Mouse (Mus musculus) neutrophil, adult 65 days (primary cell): ENCODE measurements around the gene Olfr761. TPM values are rescaled to one million over a fixed set of nuclear protein-coding genes. Genes with fewer than 3 reads are reported as not detected.

Source experiments
- total RNA-seq: library from RNA; stranded (reverse); gene quantifications from 2 replicates; pipeline ENCODE4 v1.2.4, GENCODE M21; 2023

The Olfr761 gene
- not detected in 2 replicates for total RNA-seq

DNA sequence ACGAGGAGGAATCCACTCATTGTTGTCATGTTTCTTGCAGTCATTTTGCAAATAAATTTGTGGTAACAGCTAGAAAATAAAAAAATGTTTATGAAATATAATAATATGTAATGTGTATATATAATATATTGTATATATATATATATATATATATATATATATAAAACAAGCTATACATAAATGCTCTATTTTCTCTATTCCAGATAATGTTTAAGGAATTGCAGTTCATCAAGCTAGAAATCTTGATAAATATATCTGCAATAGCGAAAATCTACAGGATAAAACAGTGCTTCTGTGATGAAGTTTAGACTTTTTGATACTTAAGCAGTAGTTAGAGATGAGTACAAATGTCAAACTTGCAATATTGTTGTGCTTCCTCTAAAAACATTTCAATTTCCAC, at the start of gene Olfr761:
Olfr761 (minus strand) TSS at position 101 of the 400 bp plus-strand sequence.

DNA sequence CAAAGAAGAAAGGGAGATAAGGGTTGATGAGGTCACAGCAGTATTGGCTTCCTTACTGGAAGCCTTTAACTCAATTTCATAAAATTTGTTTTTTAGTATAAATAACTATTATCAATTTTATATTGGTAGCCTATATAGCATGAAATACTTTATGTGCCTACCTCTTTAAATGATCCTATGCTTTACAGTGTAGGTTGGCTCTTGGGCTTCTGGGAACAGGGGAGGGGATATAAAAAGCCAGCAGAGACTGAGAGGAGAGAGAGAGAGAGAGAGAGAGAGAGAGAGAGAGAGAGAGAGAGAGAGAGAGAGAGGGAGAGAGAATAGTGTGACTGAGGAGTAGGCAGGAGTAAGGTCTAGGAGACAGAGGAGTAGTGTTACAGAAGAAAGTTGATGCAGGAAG, 32.6 kb downstream of the Olfr761 start, which contains the start of gene Olfr128:
Olfr128 (plus strand) TSS at position 301 of the 400 bp plus-strand sequence.

Other genes with a start within 250 kb of the Olfr761 start
- gene Olfr120, start 231.3 kb downstream of the Olfr761 start, total RNA-seq = not detected in 2 replicates
- not detected in 2 replicates for gene Olfr121, start 204.2 kb downstream of the Olfr761 start, total RNA-seq
- gene Olfr122, start 184.5 kb downstream of the Olfr761 start, total RNA-seq = not detected in 2 replicates
- gene Olfr123, start 159.6 kb downstream of the Olfr761 start, total RNA-seq = not detected in 2 replicates
- gene Olfr124, start 153.2 kb downstream of the Olfr761 start, total RNA-seq = not detected in 2 replicates
- gene Olfr125, start 120.1 kb downstream of the Olfr761 start, total RNA-seq = not detected in 2 replicates
- gene Olfr126, start 105.6 kb downstream of the Olfr761 start, total RNA-seq = not detected in 2 replicates
- gene Olfr127, start 52.6 kb downstream of the Olfr761 start, total RNA-seq = not detected in 2 replicates
- gene Olfr128, start 32.5 kb downstream of the Olfr761 start, total RNA-seq = not detected in 2 replicates
- not detected in 2 replicates for gene Olfr129, start 107.0 kb upstream of the Olfr761 start, total RNA-seq
- not detected in 2 replicates for gene Olfr130, start 110.8 kb upstream of the Olfr761 start, total RNA-seq
- not detected in 2 replicates for gene Olfr131, start 135.6 kb upstream of the Olfr761 start, total RNA-seq
- not detected in 2 replicates for gene Olfr132, start 181.4 kb upstream of the Olfr761 start, total RNA-seq
- not detected in 2 replicates for gene Olfr133, start 192.2 kb upstream of the Olfr761 start, total RNA-seq
- gene Olfr134, start 218.3 kb upstream of the Olfr761 start, total RNA-seq = not detected in 2 replicates